Mouse (Mus musculus) lung, postnatal 0 days (tissue): ENCODE results near the gene Nanos2.

Source experiments
- CTCF ChIP-seq: IDR thresholded peaks from 2 replicates; pipeline ENCODE4 v1.5.1; 2016; ENCODE audit warnings: antibody characterized with exemption, mild to moderate bottlenecking
- EP300 ChIP-seq: IDR thresholded peaks from 2 replicates; pipeline ENCODE4 v1.6.1; 2016; ENCODE audit warnings: antibody characterized with exemption, mild to moderate bottlenecking, control low read depth

GRCm38 (mm10) chr7:19017909-19018308 lies 30.7 kb downstream of the Nanos2 start:
- no peak for TF ChIP-seq CTCF
- no peak for TF ChIP-seq EP300
